Comparison of ENCODE assay signal across 16 mouse cellular contexts in genomic region chr1:89078730-89079129, GRCm38 (mm10). TPM values are rescaled to one million over a fixed set of nuclear protein-coding genes. Genes with fewer than 3 reads are reported as not detected.
DNase-seq lines count a peak whose midpoint lies in the region; TF ChIP-seq lines count a peak whose summit lies in the region.
"Had no signal": no experiment of that assay in that cellular context is flagged by ENCODE, and none has a peak within 500 bp of the region (broad histone marks: within the 10 kb centered on the region; RNA-seq: fewer than 3 reads in every experiment).

No protein-coding gene starts in this region.

- peak; percentile 61 for DNase-seq in heart, adult 11 months
- DNase-seq in heart, adult 8-10 months (ENCODE audit: low spot score) = no peak
- peak; percentile 58 for DNase-seq in liver, adult 2 months (ENCODE audit: extremely low read depth, low read depth, low spot score)
- DNase-seq in liver (no peak), 3T3-L1 (ENCODE audit: low read depth, low spot score) (peak; percentile 76), adipocyte (ENCODE audit: low spot score) (peak; percentile 18)
- DNase-seq in frontal cortex, postnatal 10 days (ENCODE audit: low spot score in 2 of 2) = no peak
- no peak for DNase-seq in forebrain, embryonic 10.5 days (ENCODE audit: extremely low spot score, low spot score)
- DNase-seq: adrenal gland, adult 2 months; cerebellum, postnatal 14 days; kidney, adult 9 months; liver, embryonic 13.5 days; midbrain, embryonic 14.5 days had no signal

- peaks cover 13% of the 10 kb centered on the region; the same call in 1 of the 2 replicates for H3K4me1 ChIP-seq in liver, adult 2 months (ENCODE audit: control insufficient read depth, insufficient read depth, low read length)
- peaks cover 96% of the 10 kb centered on the region for H3K4me1 ChIP-seq in forebrain, embryonic 10.5 days

- no peak for TF ChIP-seq POLR2A in liver, adult 2 months (IDR thresholded peaks at IDR 0.05; ENCODE audit: extremely low read depth, insufficient read depth, low read length)

- peaks cover 1% of the 10 kb centered on the region; the same call in 1 of the 2 replicates for H3K79me2 ChIP-seq in liver, adult 2 months (ENCODE audit: control insufficient read depth, insufficient read depth, low read length)

- no peak for TF ChIP-seq CTCF in liver, adult 2 months (IDR thresholded peaks at IDR 0.05; ENCODE audit: low read depth, low read length)

- H3K27me3 ChIP-seq in liver, adult 2 months (ENCODE audit: control insufficient read depth, insufficient read depth, low read length) = no peaks in the 10 kb centered on the region
- no peaks in the 10 kb centered on the region for H3K27me3 ChIP-seq in forebrain, embryonic 10.5 days (ENCODE audit: poor library complexity, severe bottlenecking)
- H3K27me3 ChIP-seq: forebrain, embryonic 13.5 days; hindbrain, embryonic 13.5 days; liver, embryonic 13.5 days; neural tube, embryonic 13.5 days had no signal

- no peak overlapping the region; the same call in 1 of the 2 replicates for H3K27ac ChIP-seq in liver, adult 2 months (replicated peaks; ENCODE audit: insufficient read depth, low read depth, low read length)
- H3K27ac ChIP-seq in forebrain, embryonic 10.5 days = no peak overlapping the region
- H3K27ac ChIP-seq: forebrain, embryonic 13.5 days; hindbrain, embryonic 13.5 days; liver, embryonic 13.5 days; neural tube, embryonic 13.5 days had no signal

- H3K36me3 ChIP-seq in liver, adult 2 months (ENCODE audit: control insufficient read depth, insufficient read depth, low read length) = no peaks in the 10 kb centered on the region
- H3K36me3 ChIP-seq in forebrain, embryonic 10.5 days (replicated peaks) = peaks cover 10% of the 10 kb centered on the region
- H3K36me3 ChIP-seq: hindbrain, embryonic 13.5 days; liver, embryonic 13.5 days; neural tube, embryonic 13.5 days had no signal

- no peaks in the 10 kb centered on the region for H3K9me3 ChIP-seq in forebrain, embryonic 10.5 days
- H3K9me3 ChIP-seq: forebrain, embryonic 13.5 days; hindbrain, embryonic 13.5 days; liver, embryonic 13.5 days; neural tube, embryonic 13.5 days had no signal

- H3K9ac ChIP-seq in liver, adult 2 months (ENCODE audit: low read depth, low read length) = no peak overlapping the region
- H3K9ac ChIP-seq: forebrain, embryonic 13.5 days; hindbrain, embryonic 13.5 days; liver, embryonic 13.5 days; neural tube, embryonic 13.5 days had no signal

- no peak overlapping the region for H3K4me3 ChIP-seq in liver, adult 2 months (ENCODE audit: insufficient read depth, low read depth, low read length)
- no peak overlapping the region; the same call in 1 of the 2 replicates for H3K4me3 ChIP-seq in forebrain, embryonic 10.5 days
- H3K4me3 ChIP-seq: forebrain, embryonic 13.5 days; hindbrain, embryonic 13.5 days; liver, embryonic 13.5 days; neural tube, embryonic 13.5 days had no signal

- WGBS in liver, adult 2 months = 32% methylated on average over 9 of the region's 9 CpGs
- 19% methylated on average over 9 of the region's 9 CpGs for WGBS in forebrain, embryonic 10.5 days

RNA-seq across cellular contexts. Expression of gene Sh3bp4, which starts 8.5 kb away (rescaled TPM):
- total RNA-seq in heart, adult 8-10 months (2022) = 10 to 100 TPM in 2 of 4 experiments, 1 to 10 TPM in 2; 7.2 to 13.4 (median 9.7) TPM
- total RNA-seq in liver, adult 2 months (2014; rRNA removed) = 0.46 and 0.67 TPM in 2 replicates
- polyA plus RNA-seq in liver, adult 2 months (2012; rRNA removed) = 0.34 and 0.45 TPM in 2 replicates
- 27.7 and 28.7 TPM in 2 replicates for polyA plus RNA-seq in forebrain, embryonic 10.5 days (2016; fragmentation: Nextera tagmentation; extraction: Ambion mirVana)

Comparison
In these comparisons a context has a peak if more than half of its experiments do, and no peak if none do; other contexts are left out.
1. DNase-seq: peak in heart, adult 11 months (single experiment), liver, adult 2 months (single experiment), 3T3-L1 (single experiment) and adipocyte (single experiment); none in heart, adult 8-10 months (single experiment), liver (single experiment), frontal cortex, postnatal 10 days (0 of 2) and forebrain, embryonic 10.5 days (single experiment).